Mouse (Mus musculus) gonadal fat pad, adult 2 months (tissue): Measurements from ENCODE around the gene Nog. TPM values are rescaled to one million over a fixed set of nuclear protein-coding genes. Genes with fewer than 3 reads are reported as not detected.
A peak's percentile ranks its signal among the peaks of the same experiment; 100 is the strongest.

Experiments used
- DNase-seq: peaks from one replicate; pipeline ENCODE4 v3.0.0-alpha.2; 2012; ENCODE audit warnings: low read depth
- polyA plus RNA-seq: library from polyadenylated mRNA; depleted of rRNA; stranded (reverse); fragments of >200 nt; gene quantifications from 2 replicates; pipeline ENCODE4 v1.2.3, GENCODE M21; 2012; rRNA removed

The Nog gene
- 2.2 and 2.6 TPM in 2 replicates for polyA plus RNA-seq

GRCm38 (mm10) chr11:89302056-89302815, at the start of gene Nog:
Nog (minus strand) TSS chr11:89302332.
- no peak for DNase-seq

GRCm38 (mm10) chr11:89340238-89340637, 38.1 kb upstream of the Nog start:
- no peak for DNase-seq

GRCm38 (mm10) chr11:89339783-89340182, 37.7 kb upstream of the Nog start:
- DNase-seq = no peak

GRCm38 (mm10) chr11:89337910-89338309, 35.8 kb upstream of the Nog start:
- no peak for DNase-seq

GRCm38 (mm10) chr11:89327089-89327881, 25.2 kb upstream of the Nog start:
- no peak for DNase-seq

- DNase-seq = no peak
Observed at GRCm38 (mm10) chr11:89321775-89322174, 19.6 kb upstream of the Nog start.

GRCm38 (mm10) chr11:89319675-89320074, 17.5 kb upstream of the Nog start:
- DNase-seq = no peak

GRCm38 (mm10) chr11:89318324-89318723, 16.2 kb upstream of the Nog start:
- no peak for DNase-seq

GRCm38 (mm10) chr11:89317757-89318156, 15.6 kb upstream of the Nog start:
- DNase-seq = no peak

- DNase-seq = no peak
Observed at GRCm38 (mm10) chr11:89314374-89314773, 12.2 kb upstream of the Nog start.

- no peak for DNase-seq
Observed at GRCm38 (mm10) chr11:89312378-89312777, 10.2 kb upstream of the Nog start.

- DNase-seq = no peak
Observed at GRCm38 (mm10) chr11:89310217-89310616, 8.1 kb upstream of the Nog start.

GRCm38 (mm10) chr11:89303421-89303820, 1.3 kb upstream of the Nog start:
- peak; percentile 9 for DNase-seq

GRCm38 (mm10) chr11:89302816-89303180, 666 bp upstream of the Nog start:
- no peak for DNase-seq

GRCm38 (mm10) chr11:89301331-89302055, 639 bp downstream of the Nog start:
- DNase-seq = no peak

GRCm38 (mm10) chr11:89299784-89300775, 2.1 kb downstream of the Nog start:
- DNase-seq = no peak

- no peak for DNase-seq
Observed at GRCm38 (mm10) chr11:89299116-89299783, 2.9 kb downstream of the Nog start.

- no peak for DNase-seq
Observed at GRCm38 (mm10) chr11:89298285-89299010, 3.7 kb downstream of the Nog start.

GRCm38 (mm10) chr11:89297521-89297920, 4.6 kb downstream of the Nog start:
- DNase-seq = no peak

- no peak for DNase-seq
Observed at GRCm38 (mm10) chr11:89269809-89270361, 32.2 kb downstream of the Nog start.
